Mouse (Mus musculus) hindbrain, postnatal 0 days (tissue): ENCODE data around the gene Mdga1. TPM values are rescaled to one million over a fixed set of nuclear protein-coding genes. Genes with fewer than 3 reads are reported as not detected.
A peak's percentile ranks its signal among the peaks of the same experiment; 100 is the strongest.

ENCODE experiments used
- ATAC-seq: fragments of 200-750 bp; cut with Nextera tagmentation; 2 replicates; pipeline ENCODE4 v1.8.0; 2017; ENCODE audit warnings: mild to moderate bottlenecking, moderate TSS enrichment, moderate library complexity
- DNase-seq: peaks from one replicate; pipeline ENCODE4 v3.0.0-alpha.2; 2015; ENCODE audit warnings: low spot score
- H3K27ac ChIP-seq: fragments of 300-500 bp; sonication (generic); 2 replicates; pipeline ENCODE4 v1.5.1; 2014; ENCODE audit warnings: mild to moderate bottlenecking
- H3K27me3 ChIP-seq: fragments of 300-500 bp; sonication (generic); 2 replicates; pipeline ENCODE4 v1.6.1; 2014; ENCODE audit warnings: low read length, mixed read lengths; ENCODE audit not compliant: insufficient read depth
- H3K36me3 ChIP-seq: fragments of 300-500 bp; sonication (generic); 2 replicates; pipeline ENCODE4 v1.6.1; 2014; ENCODE audit warnings: low read length, mixed read lengths; ENCODE audit not compliant: insufficient read depth
- H3K4me1 ChIP-seq: fragments of 300-500 bp; sonication (generic); 2 replicates; pipeline ENCODE4 v1.6.1; 2014; ENCODE audit warnings: antibody characterized with exemption, low read length, mixed read lengths; ENCODE audit not compliant: insufficient read depth
- H3K4me2 ChIP-seq: fragments of 300-500 bp; sonication (generic); 2 replicates; pipeline ENCODE4 v1.6.1; 2014; ENCODE audit warnings: low read depth, mild to moderate bottlenecking, low read length, moderate library complexity, mixed read lengths
- H3K4me3 ChIP-seq: fragments of 300-500 bp; sonication (generic); 2 replicates; pipeline ENCODE4 v1.5.1; 2014; ENCODE audit warnings: low read length
- H3K9ac ChIP-seq: fragments of 300-500 bp; sonication (generic); replicated peaks from 2 replicates; pipeline ENCODE4 v1.6.1; 2014; ENCODE audit warnings: mild to moderate bottlenecking, low read length, moderate library complexity, mixed read lengths
- H3K9me3 ChIP-seq: fragments of 300-500 bp; sonication (generic); 2 replicates; pipeline ENCODE4 v1.6.1; 2016; ENCODE audit warnings: low read length, mixed read lengths
- CTCF ChIP-seq: IDR thresholded peaks from 2 replicates; pipeline ENCODE4 v1.5.1; 2016; ENCODE audit warnings: antibody characterized with exemption, control low read depth, low read depth
- WGBS: fragments of 180-500 bp; shearing (Covaris S2); extraction: QIAGEN DNeasy Blood & Tissue Kit; methylation state at CpG from one replicate; pipeline ENCODE4 v1.1.7; 2014; 5-methylcytosine and 5-hydroxymethylcytosine counted together
- polyA plus RNA-seq: library from polyadenylated mRNA; unstranded; fragments of >200 nt; fragmentation: Nextera tagmentation; extraction: Ambion mirVana; gene quantifications from 2 replicates; pipeline ENCODE4 v1.2.1, GENCODE M21; 2015
- total RNA-seq: library from RNA; depleted of rRNA; stranded (reverse); fragments of >200 nt; gene quantifications from 2 replicates; pipeline ENCODE4 v1.2.3, GENCODE M21; 2014

Mdga1 gene
- total and polyA plus RNA-seq, 2 experiments from 2014 or later, result 16.7 to 104 TPM

DNA sequence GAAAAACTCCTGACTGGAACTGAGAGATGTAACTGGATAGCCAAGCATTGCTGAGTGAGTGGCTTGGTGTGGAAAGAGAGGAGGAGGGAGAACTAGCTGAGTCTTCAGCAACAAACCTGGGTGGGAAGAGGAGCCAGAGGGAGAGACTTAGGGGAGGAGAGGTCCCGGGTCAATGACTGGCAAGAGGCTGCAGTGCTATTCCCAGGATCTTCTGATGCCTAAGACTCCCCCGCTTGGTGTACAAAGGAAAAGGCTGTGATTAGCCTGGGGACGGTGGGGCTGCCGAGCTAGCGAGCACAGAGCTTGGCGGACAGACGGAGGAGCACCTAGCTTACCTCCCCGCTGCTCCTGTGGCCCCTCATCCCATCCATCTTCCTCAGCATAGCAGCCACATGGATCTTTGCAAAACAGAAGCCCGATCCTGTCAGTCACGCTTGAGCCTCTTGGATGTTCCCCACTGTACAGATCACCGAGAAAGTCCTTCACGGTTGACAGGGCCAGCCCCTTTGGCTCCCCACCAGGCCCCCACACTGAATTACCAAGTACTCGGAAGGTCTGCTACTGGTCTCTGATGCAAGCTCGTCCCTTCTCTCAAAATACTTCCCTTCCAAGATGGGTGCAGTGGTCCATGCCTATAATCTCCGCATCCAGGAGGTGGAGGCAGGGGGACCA, 2.0 kb upstream of the Mdga1 start:
- WGBS, result 33% methylated on average over 13 of the region's 15 CpGs
- H3K9me3 ChIP-seq, result no peaks in the 10 kb centered on the region
- no peak for ATAC-seq
- H3K9ac ChIP-seq, result no peak overlapping the region
- no peak overlapping the region for H3K4me3 ChIP-seq
- no peak for TF ChIP-seq CTCF
- no peak overlapping the region for H3K27ac ChIP-seq
- H3K4me2 ChIP-seq, result no peak overlapping the region
- no peaks in the 10 kb centered on the region for H3K36me3 ChIP-seq
- no peaks in the 10 kb centered on the region for H3K4me1 ChIP-seq
- DNase-seq, result peak; percentile 44
- H3K27me3 ChIP-seq, result no peaks in the 10 kb centered on the region

- Histone ChIP-seq H3K4me3 (no peak overlapping the region), H3K4me2 (no peak overlapping the region), H3K4me1 (peaks cover 18% of the 10 kb centered on the region), H3K9ac (no peak overlapping the region), H3K9me3 (no peaks in the 10 kb centered on the region), H3K36me3 (no peaks in the 10 kb centered on the region), H3K27ac (no peak overlapping the region), H3K27me3 (no peaks in the 10 kb centered on the region)
- DNase-seq (peak; percentile 42), ATAC-seq (no peak)
- 10% methylated on average over 5 of the region's 5 CpGs for WGBS
- TF ChIP-seq CTCF, result no peak
Observed at GRCm38 (mm10) chr17:29965506-29965905, 4.4 kb downstream of the Mdga1 start.

GRCm38 (mm10) chr17:29963730-29964259, 6.1 kb downstream of the Mdga1 start:
- WGBS, result 7% methylated on average over 11 of the region's 11 CpGs
- no peaks in the 10 kb centered on the region for H3K27me3 ChIP-seq
- ATAC-seq (peak; percentile 43), DNase-seq (no peak)
- H3K4me3 ChIP-seq, result 0 out of 2 replicates have a peak overlapping the region, but pooled peaks have one; percentile 8
- H3K4me2 ChIP-seq, result peak overlapping the region; percentile 31
- no peaks in the 10 kb centered on the region for H3K36me3 ChIP-seq
- peaks cover 4% of the 10 kb centered on the region; the same call in 1 of the 2 replicates for H3K9me3 ChIP-seq
- no peak for TF ChIP-seq CTCF
- H3K4me1 ChIP-seq, result peaks cover 18% of the 10 kb centered on the region
- H3K27ac ChIP-seq, result no peak overlapping the region
- no peak overlapping the region for H3K9ac ChIP-seq

GRCm38 (mm10) chr17:29955880-29956279, 14.0 kb downstream of the Mdga1 start:
- ATAC-seq (no peak), DNase-seq (no peak)
- Histone ChIP-seq H3K4me1 (no peaks in the 10 kb centered on the region), H3K36me3 (no peaks in the 10 kb centered on the region), H3K9me3 (peaks cover 4% of the 10 kb centered on the region; the same call in 1 of the 2 replicates), H3K27ac (no peak overlapping the region), H3K4me3 (no peak overlapping the region), H3K9ac (no peak overlapping the region), H3K27me3 (no peaks in the 10 kb centered on the region), H3K4me2 (no peak overlapping the region)
- 55% methylated on average over 8 of the region's 8 CpGs for WGBS
- no peak for TF ChIP-seq CTCF

GRCm38 (mm10) chr17:29954316-29954715, 15.6 kb downstream of the Mdga1 start:
- ATAC-seq (no peak), DNase-seq (no peak)
- no peak for TF ChIP-seq CTCF
- Histone ChIP-seq H3K4me1 (no peaks in the 10 kb centered on the region), H3K27ac (no peak overlapping the region), H3K4me3 (no peak overlapping the region), H3K9ac (no peak overlapping the region), H3K9me3 (peaks cover 1% of the 10 kb centered on the region; the same call in 1 of the 2 replicates), H3K36me3 (no peaks in the 10 kb centered on the region), H3K27me3 (no peaks in the 10 kb centered on the region), H3K4me2 (no peak overlapping the region)
- WGBS, result 49% methylated on average over 5 of the region's 5 CpGs

GRCm38 (mm10) chr17:29951100-29951499, 18.8 kb downstream of the Mdga1 start:
- Histone ChIP-seq H3K4me1 (no peaks in the 10 kb centered on the region), H3K27me3 (no peaks in the 10 kb centered on the region; the same call in 1 of the 2 replicates), H3K27ac (no peak overlapping the region), H3K9me3 (no peaks in the 10 kb centered on the region), H3K9ac (no peak overlapping the region), H3K4me2 (no peak overlapping the region), H3K36me3 (no peaks in the 10 kb centered on the region), H3K4me3 (no peak overlapping the region)
- 43% methylated on average over 6 of the region's 6 CpGs for WGBS
- no peak for TF ChIP-seq CTCF
- DNase-seq (no peak), ATAC-seq (no peak)

DNA sequence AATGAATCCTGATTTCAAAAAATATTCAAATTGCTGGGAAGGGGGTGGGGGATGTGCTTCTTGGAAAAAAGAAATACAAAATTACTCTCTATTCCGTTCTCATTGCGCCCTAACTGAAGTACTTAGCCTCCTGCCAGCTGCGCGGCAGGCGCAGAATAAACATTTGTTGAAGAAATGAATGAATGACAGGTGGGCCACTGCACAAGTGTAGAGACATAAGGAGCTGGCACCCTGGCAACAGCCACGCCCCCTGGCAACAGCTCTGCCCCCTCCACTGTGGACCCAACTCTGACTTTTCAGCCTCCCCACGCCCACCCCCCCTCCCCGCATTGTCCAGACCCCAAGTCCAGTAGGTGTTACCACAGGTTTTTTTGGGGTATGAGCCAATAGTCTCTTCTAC, 19.3 kb downstream of the Mdga1 start:
- ATAC-seq, result no peak
- TF ChIP-seq CTCF, result no peak
- WGBS, result 50% methylated on average over 8 of the region's 8 CpGs

More for the DNA sequence above, 19.3 kb downstream of the Mdga1 start:
- H3K9ac ChIP-seq, result no peak overlapping the region
- no peaks in the 10 kb centered on the region; the same call in 1 of the 2 replicates for H3K27me3 ChIP-seq
- H3K4me3 ChIP-seq, result no peak overlapping the region
- no peaks in the 10 kb centered on the region for H3K36me3 ChIP-seq
- no peak for DNase-seq
- H3K4me2 ChIP-seq, result no peak overlapping the region
- H3K4me1 ChIP-seq, result no peaks in the 10 kb centered on the region
- H3K27ac ChIP-seq, result no peak overlapping the region
- H3K9me3 ChIP-seq, result no peaks in the 10 kb centered on the region
